Mouse (Mus musculus): Measurements from ENCODE around the gene Wwp2.

DNA sequence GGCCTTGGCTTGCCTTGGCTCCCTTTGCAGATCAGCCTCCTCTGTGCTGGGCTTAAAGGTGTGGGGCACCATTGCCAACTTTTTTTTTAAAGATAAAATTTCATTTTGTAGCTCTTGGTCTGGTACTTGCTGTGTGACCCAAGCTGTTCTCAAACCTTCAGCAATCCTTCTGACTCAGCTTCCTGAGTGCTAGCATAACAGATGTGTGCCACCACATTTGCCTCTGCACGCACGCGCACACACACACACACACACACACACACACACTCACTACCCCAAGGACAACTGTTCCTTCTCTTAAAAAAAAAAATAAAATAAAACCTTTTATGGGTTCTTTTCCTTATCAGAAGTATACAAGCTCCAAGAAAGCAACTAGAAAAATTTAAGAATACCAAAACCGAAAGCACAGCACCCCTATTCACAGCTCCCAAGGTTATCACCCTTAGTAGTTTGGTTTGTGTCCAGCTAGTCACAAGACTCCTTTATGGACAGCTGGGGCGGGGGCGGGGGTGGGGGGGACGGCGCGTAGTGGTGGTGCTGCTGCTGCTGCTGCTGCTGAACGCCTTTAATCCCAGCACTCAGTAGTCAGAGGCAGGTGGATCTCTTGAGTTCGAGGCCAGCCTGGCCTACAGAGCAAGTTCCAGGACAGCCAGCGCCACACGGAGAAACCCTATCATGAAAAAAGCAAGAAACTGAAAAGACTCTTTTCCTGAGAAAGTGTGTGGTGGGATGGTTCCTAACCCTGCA lies 68.2 kb downstream of the Wwp2 start:
- TF ChIP-seq CTCF (IDR thresholded peaks at IDR 0.05; ENCODE audit: extremely low read depth, insufficient read depth, insufficient read length, insufficient replicate concordance) (no peak), POLR2A (IDR thresholded peaks at IDR 0.05; ENCODE audit: low read depth, low read length) (no peak)

Measured in spleen, adult 2 months (tissue).